Mouse (Mus musculus) naive thymus-derived CD4-positive, alpha-beta T cell, adult 2 months (primary cell): ENCODE data around the gene Smok3a.
A peak's percentile ranks its signal among the peaks of the same experiment; 100 is the strongest.
"Not testable (repeated sequence)": the region's sequence is repeated elsewhere in the genome, so short reads cannot be mapped to it uniquely, and the experiment has no call there.

Source experiments
- DNase-seq: peaks from one replicate; pipeline ENCODE4 v3.0.0-alpha.2; 2011; ENCODE audit warnings: low read depth

Gene Smok3a

DNA sequence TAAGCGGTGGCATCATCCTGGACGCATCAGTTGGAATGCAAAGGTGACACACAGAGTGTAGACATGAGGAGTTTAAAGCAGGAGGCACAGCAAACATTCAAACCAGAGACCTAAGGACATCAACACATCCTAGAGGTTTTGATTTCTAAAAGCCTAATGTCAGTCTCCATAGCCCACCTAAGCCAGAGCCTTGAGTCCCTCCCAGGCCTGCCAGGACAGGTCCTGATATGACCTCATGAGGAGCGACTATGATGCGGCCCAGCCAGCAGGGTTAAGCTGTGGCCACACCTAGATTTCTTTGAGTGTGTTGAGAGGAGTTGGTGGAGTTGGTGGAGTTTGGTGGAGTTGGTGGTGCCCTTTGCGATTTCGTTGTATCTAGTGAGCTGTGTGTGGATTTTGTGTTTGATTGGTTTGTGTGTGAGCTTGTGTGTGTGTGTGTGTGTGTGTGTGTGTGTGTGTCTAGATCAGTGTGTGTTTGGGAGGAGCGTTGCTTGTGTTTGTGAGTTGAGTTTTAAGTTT lies at the start of gene Smok3a, which contains the start of gene Smok3b:
Smok3a (plus strand) TSS at position 301 of the 519 bp plus-strand sequence.
Smok3b (plus strand) TSS at position 469 of the 519 bp plus-strand sequence.
- not testable (repeated sequence) for DNase-seq

DNA sequence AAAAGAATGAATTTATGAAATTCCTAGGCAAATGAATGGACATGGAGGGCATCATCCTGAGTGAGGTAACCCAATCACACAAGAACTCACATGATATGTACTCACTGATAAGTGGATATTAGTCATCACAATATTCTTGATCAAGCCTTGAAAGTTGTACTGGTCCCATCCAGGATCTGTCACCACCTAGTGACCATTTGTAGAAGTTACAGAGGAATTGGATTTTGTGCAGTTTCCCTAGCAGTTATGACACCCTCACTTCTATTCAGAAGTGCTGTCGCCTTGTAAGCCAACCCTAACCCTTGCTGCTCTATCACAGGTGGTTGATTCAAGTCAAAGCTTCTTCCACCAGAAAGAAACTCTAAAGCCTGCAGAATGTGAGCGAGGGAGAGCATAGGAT lies 47.9 kb upstream of the Smok3a start:
- peak; percentile 7 for DNase-seq

DNA sequence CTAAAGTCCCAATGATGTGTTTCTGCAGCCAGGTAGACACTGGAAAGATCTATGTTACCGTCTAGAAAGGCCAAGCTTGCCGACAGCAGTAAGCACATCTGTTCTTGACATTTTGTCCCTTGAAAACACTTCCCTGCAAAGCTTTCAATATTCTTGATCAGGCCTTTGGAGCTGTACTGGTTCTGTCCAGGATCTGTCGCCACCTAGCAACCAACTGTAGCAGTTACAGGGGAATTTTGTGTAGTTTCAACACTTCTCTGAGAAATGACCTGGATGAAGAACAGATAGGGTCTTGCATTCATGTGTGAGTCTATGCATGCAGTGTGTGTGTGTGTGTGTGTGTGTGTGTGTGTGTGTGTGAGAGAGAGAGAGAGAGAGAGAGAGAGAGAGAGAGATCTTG lies 47.3 kb upstream of the Smok3a start:
- peak; percentile 2 for DNase-seq

DNA sequence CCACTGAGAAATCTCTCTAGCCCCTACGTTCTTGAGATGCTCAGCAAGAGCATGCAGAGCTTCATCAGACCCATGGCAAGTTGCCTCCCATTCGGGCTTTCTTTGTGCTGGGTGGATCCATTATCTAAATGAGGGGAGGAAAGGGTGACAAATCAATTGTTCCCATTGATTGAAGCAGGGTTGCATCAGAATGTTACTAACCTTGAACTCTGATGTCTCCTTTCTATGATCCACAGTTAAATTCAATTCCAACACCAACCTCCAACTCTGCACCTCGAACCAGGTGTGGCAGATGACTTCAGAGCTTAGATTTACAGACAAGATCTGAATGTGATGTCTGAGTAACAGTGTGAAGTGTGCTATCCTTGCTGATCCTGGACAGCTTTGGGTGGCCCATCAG lies 46.3 kb upstream of the Smok3a start:
- DNase-seq: no peak

- DNase-seq: no peak
Observed at GRCm38 (mm10) chr5:137975434-137975833, 45.6 kb upstream of the Smok3a start.

- DNase-seq: no peak
Observed at GRCm38 (mm10) chr5:137977291-137977690, 43.8 kb upstream of the Smok3a start.

DNA sequence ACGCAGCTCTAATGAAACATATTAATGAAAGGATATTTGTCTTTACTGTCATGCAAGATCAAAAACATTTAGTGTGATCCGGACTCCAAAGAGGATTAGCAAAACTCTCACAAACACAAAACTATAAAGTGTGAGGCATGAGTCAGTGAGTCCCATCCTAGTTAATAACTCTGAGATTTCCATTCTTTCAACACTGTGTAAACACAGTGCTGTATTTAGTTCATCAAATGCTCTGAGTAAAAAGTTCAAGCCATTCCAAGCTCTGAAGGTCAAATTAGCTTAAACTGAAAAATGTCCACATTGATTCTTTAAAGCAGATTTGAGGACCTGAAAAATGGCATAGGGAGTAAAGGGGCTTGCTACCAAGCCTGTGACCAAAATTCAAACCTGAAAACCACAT lies 42.0 kb upstream of the Smok3a start:
- DNase-seq: no peak

DNA sequence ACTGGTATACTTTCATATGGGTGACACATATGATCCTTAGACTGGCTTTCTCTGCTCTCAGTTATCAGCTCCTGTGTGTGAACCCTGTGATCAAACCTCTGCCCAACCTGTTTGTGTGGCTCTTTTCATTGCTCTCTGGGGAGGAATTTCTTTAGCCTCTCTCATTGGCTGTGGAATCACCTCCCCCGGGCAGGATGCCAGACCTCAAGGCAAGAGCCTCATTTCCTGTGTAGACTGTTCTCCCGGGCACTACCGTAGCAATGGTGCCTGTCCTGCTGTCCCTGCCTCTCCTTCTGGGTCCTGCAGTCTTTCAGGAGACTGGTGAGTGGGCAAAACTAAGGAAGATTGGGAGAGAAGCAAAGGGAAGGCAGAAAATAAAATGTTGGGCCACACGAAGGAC lies 39.8 kb upstream of the Smok3a start, which contains the start of gene Azgp1:
Azgp1 (plus strand) TSS at position 221 of the 400 bp plus-strand sequence.
- no peak for DNase-seq

- no peak for DNase-seq
Observed at GRCm38 (mm10) chr5:137986351-137986750, 34.7 kb upstream of the Smok3a start.

DNA sequence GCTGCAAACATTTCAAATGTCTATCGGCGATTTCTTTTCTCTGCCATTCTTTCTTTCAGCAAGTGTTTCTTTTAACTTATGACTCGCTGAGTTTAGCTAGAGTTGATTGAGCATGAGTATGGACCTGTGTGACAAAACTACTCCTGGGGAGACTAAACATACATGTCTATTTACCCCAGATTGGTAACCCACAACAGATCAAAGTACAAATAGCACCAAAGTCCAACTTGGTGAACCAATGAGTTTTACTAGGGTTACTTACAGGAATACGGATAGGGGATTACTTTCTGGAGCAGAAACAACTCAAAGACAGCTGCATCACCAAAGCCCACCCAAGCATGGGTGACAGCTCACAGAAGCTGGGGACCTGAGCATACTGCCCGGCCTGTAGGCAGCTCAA lies 11.6 kb upstream of the Smok3a start:
- no peak for DNase-seq

- DNase-seq: no peak
Observed at GRCm38 (mm10) chr5:138012382-138012781, 8.7 kb upstream of the Smok3a start.

- DNase-seq: no peak
Observed at GRCm38 (mm10) chr5:138016530-138016929, 4.5 kb upstream of the Smok3a start.

DNA sequence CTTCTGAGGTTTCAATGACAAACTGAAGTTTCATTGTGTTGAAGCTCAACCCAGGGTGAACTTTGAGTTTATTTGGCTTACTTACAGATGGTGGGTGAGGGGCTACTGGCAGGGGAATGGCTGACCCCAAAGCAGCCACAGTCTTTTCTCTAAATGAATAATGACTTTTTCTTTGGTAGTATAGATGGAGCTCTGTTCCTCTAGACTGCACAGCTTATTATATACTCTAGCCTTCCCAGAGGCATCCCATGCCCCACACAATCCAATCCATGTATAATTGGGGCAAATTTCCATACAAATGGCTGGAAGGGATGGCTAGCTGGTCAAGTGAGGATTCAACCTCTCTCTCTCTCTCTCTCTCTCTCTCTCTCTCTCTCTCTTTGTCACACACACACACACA lies 4.1 kb upstream of the Smok3a start:
- no peak for DNase-seq

- not testable (repeated sequence) for DNase-seq
Observed at GRCm38 (mm10) chr5:138019577-138019976, 1.5 kb upstream of the Smok3a start.

GRCm38 (mm10) chr5:138052894-138053293 lies 31.8 kb downstream of the Smok3a start, which contains the start of gene Smok3c:
TSS of gene Smok3c (plus strand) at chr5:138053194.
- DNase-seq: not testable (repeated sequence)

DNA sequence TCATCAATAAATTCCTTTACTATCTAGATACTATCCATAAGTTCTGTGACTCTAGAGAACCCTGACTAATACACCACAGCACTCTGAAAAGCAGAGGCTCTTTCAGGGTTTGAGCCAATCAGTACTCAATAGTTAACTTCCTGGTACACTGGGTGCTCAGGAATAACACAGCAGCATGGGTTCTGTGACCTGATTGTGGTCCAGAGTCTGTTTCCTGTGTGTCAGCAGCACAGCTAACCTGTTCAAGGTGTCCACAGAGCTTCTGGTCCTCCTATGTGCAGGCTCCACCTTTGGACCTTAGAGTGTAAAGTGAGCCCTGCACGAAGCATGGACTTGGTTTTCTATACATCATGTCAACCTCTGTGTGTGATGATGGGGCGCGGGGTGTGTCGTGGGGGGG lies 52.7 kb downstream of the Smok3a start:
- DNase-seq: no peak

GRCm38 (mm10) chr5:138075684-138076083 lies 54.6 kb downstream of the Smok3a start:
- DNase-seq: no peak

GRCm38 (mm10) chr5:138076148-138076547 lies 55.1 kb downstream of the Smok3a start:
- DNase-seq: no peak

DNA sequence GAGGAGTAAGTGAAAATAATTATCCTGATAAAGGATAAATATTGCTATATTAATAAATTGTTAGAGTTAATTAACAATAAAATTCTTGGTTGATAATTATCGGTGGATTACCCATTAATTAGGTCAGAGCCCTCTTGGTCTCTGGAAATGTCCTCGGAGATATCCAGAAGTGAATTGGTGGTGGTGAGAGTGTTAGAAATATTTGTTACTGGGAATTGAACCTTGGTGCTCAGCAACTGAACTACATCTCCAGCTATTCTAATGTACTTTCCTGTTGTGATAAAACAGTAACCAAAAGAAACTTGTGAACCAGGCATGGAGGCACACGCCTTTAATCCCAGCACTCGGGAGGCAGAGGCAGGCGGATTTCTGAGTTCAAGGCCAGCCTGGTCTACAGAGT lies 59.4 kb downstream of the Smok3a start:
- no peak for DNase-seq

GRCm38 (mm10) chr5:138081446-138081845 lies 60.4 kb downstream of the Smok3a start:
- no peak for DNase-seq

- DNase-seq: no peak
Observed at GRCm38 (mm10) chr5:138083318-138083900, 62.3 kb downstream of the Smok3a start.

DNA sequence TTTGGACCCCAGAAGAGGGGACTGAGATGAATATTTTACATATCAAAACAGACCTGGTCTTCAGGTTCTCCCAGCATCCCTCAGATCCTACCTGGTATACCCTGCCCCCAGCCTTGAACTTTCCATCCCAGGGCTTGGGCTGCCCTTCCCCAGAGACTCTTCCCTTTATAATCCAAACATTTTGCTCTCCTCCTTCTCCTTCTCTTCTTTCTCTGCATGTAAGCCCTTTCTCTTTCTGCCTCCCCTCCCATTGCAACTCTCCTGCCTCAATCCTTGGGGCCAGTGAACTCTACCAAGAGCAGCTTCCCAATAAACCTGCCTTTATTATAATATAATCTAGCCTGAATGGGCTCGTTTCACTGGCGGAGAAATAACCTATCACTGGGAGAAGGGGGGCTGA lies 62.9 kb downstream of the Smok3a start:
- no peak for DNase-seq
